Mouse (Mus musculus): Measurements from ENCODE around the gene Ftl1.

The Ftl1 gene

GRCm38 (mm10) chr7:45451344-45451982 lies 8.2 kb downstream of the Ftl1 start:
- DNase-seq (ENCODE audit: low read depth, low spot score), result no peak

GRCm38 (mm10) chr7:45449974-45450373 lies 9.7 kb downstream of the Ftl1 start:
- no peak for DNase-seq (ENCODE audit: low read depth, low spot score)

- DNase-seq (ENCODE audit: low read depth, low spot score), result no peak
These were observed 12.2 kb downstream of the Ftl1 start for GRCm38 (mm10) chr7:45447325-45447990.

GRCm38 (mm10) chr7:45446589-45446988 lies 13.1 kb downstream of the Ftl1 start:
- no peak for DNase-seq (ENCODE audit: low read depth, low spot score)

- no peak for DNase-seq (ENCODE audit: low read depth, low spot score)
These were observed 15.9 kb downstream of the Ftl1 start for GRCm38 (mm10) chr7:45443526-45444420.

GRCm38 (mm10) chr7:45437521-45438276 lies 22.0 kb downstream of the Ftl1 start, which contains the start of gene Ruvbl2:
Gene Ruvbl2 (minus strand): TSS chr7:45438096.
- no peak for DNase-seq (ENCODE audit: low read depth, low spot score)

- DNase-seq (ENCODE audit: low read depth, low spot score), result no peak
These were observed 22.6 kb downstream of the Ftl1 start for GRCm38 (mm10) chr7:45437046-45437445.

- DNase-seq (ENCODE audit: low read depth, low spot score), result no peak
These were observed 23.2 kb downstream of the Ftl1 start for GRCm38 (mm10) chr7:45436444-45436843.

GRCm38 (mm10) chr7:45435038-45435437 lies 24.6 kb downstream of the Ftl1 start:
- DNase-seq (ENCODE audit: low read depth, low spot score), result no peak

- peak; percentile 100 for DNase-seq (ENCODE audit: low read depth, low spot score)
These were observed 25.3 kb downstream of the Ftl1 start, which contains the start of gene Gys1 for GRCm38 (mm10) chr7:45434203-45435015. Gene Gys1 (plus strand): TSS chr7:45434844.

GRCm38 (mm10) chr7:45433835-45434202 lies 25.9 kb downstream of the Ftl1 start:
- no peak for DNase-seq (ENCODE audit: low read depth, low spot score)

- DNase-seq (ENCODE audit: low read depth, low spot score), result no peak
These were observed 33.1 kb downstream of the Ftl1 start for GRCm38 (mm10) chr7:45426556-45426955.

- DNase-seq (ENCODE audit: low read depth, low spot score), result no peak
These were observed 38.5 kb downstream of the Ftl1 start for GRCm38 (mm10) chr7:45421194-45421593.

GRCm38 (mm10) chr7:45420615-45420919 lies 39.1 kb downstream of the Ftl1 start, which contains the start of gene Lhb:
Gene Lhb (plus strand): TSS chr7:45420820.
- no peak for DNase-seq (ENCODE audit: low read depth, low spot score)

GRCm38 (mm10) chr7:45419859-45420614 lies 39.6 kb downstream of the Ftl1 start:
- DNase-seq (ENCODE audit: low read depth, low spot score), result no peak

GRCm38 (mm10) chr7:45417962-45418492 lies 41.7 kb downstream of the Ftl1 start:
- no peak for DNase-seq (ENCODE audit: low read depth, low spot score)

GRCm38 (mm10) chr7:45415636-45416035 lies 44.0 kb downstream of the Ftl1 start:
- DNase-seq (ENCODE audit: low read depth, low spot score), result no peak

- no peak for DNase-seq (ENCODE audit: low read depth, low spot score)
These were observed 44.9 kb downstream of the Ftl1 start for GRCm38 (mm10) chr7:45414740-45415224.

- DNase-seq (ENCODE audit: low read depth, low spot score), result no peak
These were observed 45.6 kb downstream of the Ftl1 start for GRCm38 (mm10) chr7:45413864-45414739.

All from embryo, embryonic 11.5 days (tissue).